In genomic region chr2:8639282-8639681, GRCm38 (mm10) we compare ENCODE assay signal across 10 mouse cellular contexts.
DNase-seq lines count a peak whose midpoint lies in the region; ATAC-seq and TF ChIP-seq lines count a peak whose summit lies in the region.
"Had no signal": no experiment of that assay in that cellular context is flagged by ENCODE, and none has a peak within 500 bp of the region (broad histone marks: within the 10 kb centered on the region; RNA-seq: fewer than 3 reads in every experiment).

No protein-coding gene starts in this region.

- H3K9ac ChIP-seq in hindbrain, postnatal 0 days (replicated peaks; ENCODE audit: low read length): no peak overlapping the region
- H3K9ac ChIP-seq in hindbrain, embryonic 14.5 days: no peak overlapping the region

- H3K4me2 ChIP-seq in hindbrain, postnatal 0 days (ENCODE audit: low read depth, low read length): no peak overlapping the region
- H3K4me2 ChIP-seq in hindbrain, embryonic 14.5 days (replicated peaks): no peak overlapping the region

- H3K4me3 ChIP-seq in hindbrain, postnatal 0 days (ENCODE audit: low read length): no peak overlapping the region
- H3K4me3 ChIP-seq in hindbrain, embryonic 14.5 days (replicated peaks; ENCODE audit: low read length): no peak overlapping the region
- no peak overlapping the region for H3K4me3 ChIP-seq in thymus, adult 2 months (ENCODE audit: control insufficient read depth, insufficient read depth, low read length)
- H3K4me3 ChIP-seq: myocyte had no signal

- H3K36me3 ChIP-seq in hindbrain, postnatal 0 days (ENCODE audit: insufficient read depth, low read length): no peaks in the 10 kb centered on the region
- no peaks in the 10 kb centered on the region for H3K36me3 ChIP-seq in hindbrain, embryonic 14.5 days (replicated peaks; ENCODE audit: control insufficient read depth, insufficient read depth)
- no peaks in the 10 kb centered on the region for H3K36me3 ChIP-seq in thymus, adult 2 months (ENCODE audit: control insufficient read depth, insufficient read depth, low read length)

- no peak overlapping the region for H3K27ac ChIP-seq in hindbrain, postnatal 0 days
- no peak overlapping the region for H3K27ac ChIP-seq in hindbrain, embryonic 14.5 days
- H3K27ac ChIP-seq in thymus, adult 2 months (ENCODE audit: control insufficient read depth, insufficient read depth, low read length): no peak overlapping the region

- no peak for TF ChIP-seq POLR2A in thymus, adult 2 months (IDR thresholded peaks at IDR 0.05; ENCODE audit: control insufficient read depth, extremely low read depth, insufficient read depth, low read length, poor library complexity)

- H3K9me3 ChIP-seq in hindbrain, postnatal 0 days (ENCODE audit: low read length): no peaks in the 10 kb centered on the region
- no peaks in the 10 kb centered on the region for H3K9me3 ChIP-seq in hindbrain, embryonic 14.5 days (ENCODE audit: control insufficient read depth, low read length)

- 49% methylated on average over 3 of the region's 3 CpGs for WGBS in hindbrain, postnatal 0 days
- WGBS in hindbrain, embryonic 14.5 days: 49% methylated on average over 3 of the region's 3 CpGs
- 39% methylated on average over 3 of the region's 3 CpGs for WGBS in thymus, adult 2 months

- no peaks in the 10 kb centered on the region for H3K4me1 ChIP-seq in hindbrain, postnatal 0 days (ENCODE audit: insufficient read depth, low read length)
- no peaks in the 10 kb centered on the region for H3K4me1 ChIP-seq in hindbrain, embryonic 14.5 days (replicated peaks; ENCODE audit: control insufficient read depth, insufficient read depth, low read length)
- no peaks in the 10 kb centered on the region for H3K4me1 ChIP-seq in thymus, adult 2 months (replicated peaks; ENCODE audit: control insufficient read depth, insufficient read depth, low read length)

- H3K27me3 ChIP-seq in hindbrain, postnatal 0 days (ENCODE audit: insufficient read depth, low read length): no peaks in the 10 kb centered on the region
- no peaks in the 10 kb centered on the region for H3K27me3 ChIP-seq in hindbrain, embryonic 14.5 days (ENCODE audit: control insufficient read depth, insufficient read depth, low read length)
- no peaks in the 10 kb centered on the region for H3K27me3 ChIP-seq in thymus, adult 2 months (ENCODE audit: control insufficient read depth, insufficient read depth, low read length)

- peak; percentile 75 for TF ChIP-seq CTCF in hindbrain, postnatal 0 days (IDR thresholded peaks at IDR 0.05; ENCODE audit: low read depth)
- TF ChIP-seq CTCF in thymus, adult 2 months (IDR thresholded peaks at IDR 0.05; ENCODE audit: borderline replicate concordance, control insufficient read depth, extremely low read depth, insufficient read depth, low read length, poor library complexity): no peak

- peak; percentile 61 for DNase-seq in hindbrain, postnatal 0 days (ENCODE audit: low spot score)
- DNase-seq in hindbrain, embryonic 14.5 days (ENCODE audit: low spot score): no peak
- peak; percentile 4 for DNase-seq in thymus, adult 2 months
- no peak for DNase-seq in thymus, postnatal 36 days
- peak; percentile 72 for DNase-seq in embryo, embryonic 10.5 days (ENCODE audit: low spot score)
- peak; percentile 4 for DNase-seq in skeletal muscle tissue, adult 2 months (ENCODE audit: low read depth, low spot score)
- no peak for DNase-seq in layer of hippocampus, adult 9-11 months
- DNase-seq in spleen, postnatal 14 days (ENCODE audit: low spot score in 2 of 2): no peak
- DNase-seq: heart, adult 18-20 months had no signal

- ATAC-seq in hindbrain, postnatal 0 days: no peak
- no peak for ATAC-seq in hindbrain, embryonic 14.5 days (ENCODE audit: low FRiP score)

Comparison
In these comparisons a context has a peak if more than half of its experiments do, and no peak if none do; other contexts are left out.
1. DNase-seq: peak in hindbrain, postnatal 0 days (single experiment), thymus, adult 2 months (single experiment), embryo, embryonic 10.5 days (single experiment) and skeletal muscle tissue, adult 2 months (single experiment); none in hindbrain, embryonic 14.5 days (single experiment), thymus, postnatal 36 days (0 of 2), layer of hippocampus, adult 9-11 months (single experiment) and spleen, postnatal 14 days (0 of 2).